Mouse (Mus musculus) spleen, postnatal 4 days (tissue): ENCODE data around the gene Sppl2a.
"Not testable (repeated sequence)": the region's sequence is repeated elsewhere in the genome, so short reads cannot be mapped to it uniquely, and the experiment has no call there.

Experiments used
- DNase-seq, 2 experiments: peaks; one replicate each; pipeline ENCODE4 v3.0.0; 2022; ENCODE audit warnings: low spot score in 2 of 2

Gene Sppl2a

DNA sequence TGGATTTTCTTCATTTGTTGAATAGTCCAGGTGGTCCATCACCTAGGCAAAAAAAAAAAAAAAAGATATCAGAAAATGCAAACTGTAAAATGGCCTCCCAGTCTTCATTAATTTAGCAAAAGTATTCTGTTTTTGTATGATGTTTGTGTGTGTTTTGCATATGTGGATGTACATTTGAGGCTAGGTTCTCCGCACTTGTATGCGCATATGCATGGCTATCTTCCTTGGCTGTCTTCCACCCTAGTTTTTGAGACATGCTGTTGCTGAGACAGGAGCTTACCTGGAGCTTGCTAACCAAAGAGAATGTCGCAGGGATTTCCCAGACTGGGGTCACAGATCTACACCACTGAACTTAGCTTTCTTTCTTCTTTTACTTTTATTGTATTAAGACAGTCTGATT lies 38.8 kb downstream of the Sppl2a start:
- DNase-seq = no peak

DNA sequence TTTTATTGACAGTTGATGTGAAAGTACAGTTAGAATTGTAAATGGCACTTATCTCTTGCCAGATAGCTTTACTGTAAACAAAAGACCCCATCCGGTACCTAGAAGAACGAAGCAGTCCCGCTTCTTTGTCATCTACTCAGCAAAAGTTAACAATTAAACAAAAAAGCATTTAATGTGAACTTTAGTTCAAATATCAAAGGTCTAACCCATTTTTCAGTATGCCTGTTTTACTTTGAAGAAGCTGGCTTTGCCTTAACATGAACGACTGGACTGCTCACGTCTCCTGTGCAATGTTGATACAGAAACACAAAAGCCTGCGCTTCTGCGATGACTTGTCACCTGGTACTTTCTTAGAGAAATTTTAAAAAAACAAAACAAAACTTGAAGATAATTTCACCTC lies 40.7 kb downstream of the Sppl2a start:
- no peak for DNase-seq

DNA sequence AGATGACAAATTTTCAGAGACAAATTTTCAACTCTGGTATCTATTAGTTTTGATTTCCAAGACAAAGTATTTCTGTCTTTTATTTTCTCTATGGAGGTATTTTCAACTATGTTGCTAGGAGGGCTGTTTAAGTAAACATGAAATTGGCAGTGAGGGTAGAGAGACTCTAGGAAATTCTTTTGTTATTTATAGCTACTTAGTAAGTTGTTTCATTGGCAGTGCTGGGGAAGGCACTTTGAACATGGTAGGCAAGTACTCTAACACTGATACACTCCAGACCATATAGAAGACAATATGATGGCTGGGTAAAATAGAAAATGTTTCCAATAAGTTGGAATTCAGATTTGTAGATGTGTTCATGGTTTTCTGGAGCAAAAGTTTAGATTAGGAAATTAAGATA lies 41.3 kb downstream of the Sppl2a start:
- DNase-seq = no peak

DNA sequence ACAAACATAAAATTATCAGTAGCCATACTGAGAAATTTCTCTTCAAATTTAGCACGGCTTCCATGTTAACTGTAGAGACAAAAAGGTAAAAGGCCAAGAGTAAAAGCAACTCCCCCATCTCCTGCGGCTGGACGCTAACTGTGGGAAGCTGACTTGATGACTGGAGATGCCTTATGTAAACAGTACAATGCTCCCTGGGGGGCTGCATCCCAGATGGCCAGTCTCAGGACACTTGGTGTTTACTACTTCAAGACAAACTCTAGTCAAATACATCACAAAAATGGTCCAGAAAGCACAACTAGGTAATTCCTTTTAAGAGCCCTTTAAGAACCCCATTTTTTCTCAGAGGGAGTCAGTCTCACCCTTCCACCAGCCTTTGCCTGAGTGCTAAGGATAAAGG lies 45.9 kb downstream of the Sppl2a start:
- no peak for DNase-seq

DNA sequence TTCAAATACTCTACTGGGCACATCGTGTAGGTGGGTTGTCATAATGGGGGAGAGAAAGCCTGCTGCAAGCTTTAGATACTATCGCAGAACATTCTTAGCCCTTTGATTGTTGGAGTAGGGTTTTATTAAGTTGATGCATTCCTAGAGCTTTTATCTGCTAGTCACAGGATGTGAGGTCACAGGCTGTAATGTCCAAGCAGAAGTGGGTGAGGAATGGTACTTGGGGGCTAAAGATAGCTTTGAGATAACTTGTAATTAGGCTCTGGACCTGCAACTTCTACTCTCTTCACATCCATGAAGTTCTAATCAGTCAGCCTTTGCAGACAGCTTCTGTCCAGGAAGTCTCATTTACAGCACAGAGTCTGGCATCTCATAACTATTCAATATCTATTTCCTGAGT lies 47.2 kb downstream of the Sppl2a start:
- DNase-seq = no peak

DNA sequence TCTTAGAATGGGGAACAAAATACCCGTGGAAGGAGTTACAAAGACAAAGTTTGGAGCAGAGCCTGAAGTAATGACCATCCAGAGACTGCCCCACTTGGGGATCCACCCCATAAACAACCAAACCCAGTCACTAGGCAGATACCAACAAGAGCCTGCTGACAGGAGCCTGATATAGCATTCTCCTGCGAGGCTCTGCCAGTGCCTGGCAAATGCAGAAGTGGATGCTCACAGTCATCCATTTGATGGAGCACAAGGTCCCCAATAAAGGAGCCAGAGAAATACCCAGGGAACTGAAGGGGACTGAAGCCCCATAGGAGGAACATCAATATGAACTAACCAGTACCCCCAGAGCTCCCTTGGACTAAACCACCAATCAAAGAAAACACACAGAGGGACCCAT lies 50.3 kb downstream of the Sppl2a start:
- not testable (repeated sequence) for DNase-seq

DNA sequence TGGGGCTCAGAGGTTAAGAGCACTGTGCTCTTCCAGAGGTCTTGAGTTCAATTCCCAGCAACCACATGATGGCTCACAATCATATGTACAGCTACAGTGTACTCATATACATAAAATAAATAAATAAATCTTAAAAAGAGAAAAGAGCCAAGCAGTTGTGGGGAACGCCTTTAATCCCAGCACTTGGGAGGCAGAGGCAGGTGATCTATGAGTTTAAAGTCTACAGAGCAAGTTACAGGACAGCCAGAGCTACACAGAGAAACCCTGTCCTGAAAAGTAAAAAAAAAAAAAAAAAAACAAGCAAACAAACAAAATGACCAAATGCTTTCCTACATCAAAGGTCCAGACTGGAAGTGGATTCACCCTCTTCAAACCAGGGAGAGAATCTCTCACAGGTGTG lies 55.0 kb downstream of the Sppl2a start:
- DNase-seq = no peak

DNA sequence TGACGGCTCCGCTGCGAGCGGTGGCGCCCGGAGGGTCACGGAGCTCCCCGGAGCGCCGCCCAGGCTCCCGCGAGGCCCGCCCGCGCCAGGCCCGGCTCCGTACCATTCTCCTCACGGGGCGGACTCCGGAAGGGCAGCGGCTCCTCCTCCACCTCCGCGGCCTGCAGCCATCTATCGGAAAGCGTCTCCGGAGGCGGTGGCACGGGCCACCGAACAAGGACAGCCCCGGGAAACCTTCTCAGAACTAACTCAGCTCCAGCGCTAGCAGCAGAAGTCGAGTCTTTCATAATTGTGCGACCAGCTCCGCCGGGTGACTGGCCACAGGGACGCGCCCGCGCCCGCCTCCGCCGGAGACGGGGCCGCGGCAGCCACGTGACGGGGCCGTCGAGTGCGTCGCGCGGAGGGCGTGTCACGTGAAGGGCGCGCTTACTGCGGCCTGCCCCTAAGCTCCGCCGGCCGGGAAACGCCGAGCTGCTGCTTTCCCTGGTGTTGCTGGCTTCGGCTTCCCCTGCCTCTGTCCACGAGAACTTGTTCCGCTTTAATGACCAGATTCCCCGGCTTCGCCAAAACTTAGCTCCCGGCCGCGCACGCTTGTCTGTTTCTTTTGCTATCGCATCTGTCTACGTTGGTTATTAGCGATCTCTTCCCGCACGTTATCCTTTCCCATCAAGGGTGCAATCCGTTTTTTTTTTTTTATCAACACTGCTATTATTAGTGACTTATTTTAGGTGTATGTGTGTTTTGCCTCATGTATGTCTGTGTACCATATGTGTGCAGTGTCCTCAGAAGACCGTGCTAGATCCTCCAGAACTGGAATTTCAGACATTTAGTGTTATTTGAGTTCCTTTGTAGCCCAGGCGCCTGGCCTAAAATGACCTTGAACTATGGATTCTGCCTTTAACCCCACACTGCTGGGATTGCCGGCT lies 56.9 kb downstream of the Sppl2a start, which contains the start of gene Trpm7:
Gene Trpm7, minus strand, starts transcription at position 360 of the 926 bp plus-strand sequence.
- DNase-seq = peak; percentile 89 to 94

DNA sequence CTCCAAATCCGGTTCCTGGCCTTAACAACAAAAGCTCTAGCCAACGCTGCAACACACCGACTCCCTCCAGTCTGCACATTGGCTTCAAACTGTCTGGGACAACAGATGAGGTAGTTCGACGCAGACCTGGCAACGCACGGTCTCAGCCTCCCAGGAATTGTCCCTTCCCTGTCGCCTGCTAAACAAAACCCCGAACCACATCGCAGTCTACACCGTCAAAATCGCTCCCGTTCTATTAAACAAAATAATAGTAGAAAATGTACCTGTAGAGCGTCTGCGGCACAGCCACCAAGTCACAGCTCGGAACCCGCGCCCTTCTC lies 57.6 kb downstream of the Sppl2a start:
- DNase-seq = no peak

DNA sequence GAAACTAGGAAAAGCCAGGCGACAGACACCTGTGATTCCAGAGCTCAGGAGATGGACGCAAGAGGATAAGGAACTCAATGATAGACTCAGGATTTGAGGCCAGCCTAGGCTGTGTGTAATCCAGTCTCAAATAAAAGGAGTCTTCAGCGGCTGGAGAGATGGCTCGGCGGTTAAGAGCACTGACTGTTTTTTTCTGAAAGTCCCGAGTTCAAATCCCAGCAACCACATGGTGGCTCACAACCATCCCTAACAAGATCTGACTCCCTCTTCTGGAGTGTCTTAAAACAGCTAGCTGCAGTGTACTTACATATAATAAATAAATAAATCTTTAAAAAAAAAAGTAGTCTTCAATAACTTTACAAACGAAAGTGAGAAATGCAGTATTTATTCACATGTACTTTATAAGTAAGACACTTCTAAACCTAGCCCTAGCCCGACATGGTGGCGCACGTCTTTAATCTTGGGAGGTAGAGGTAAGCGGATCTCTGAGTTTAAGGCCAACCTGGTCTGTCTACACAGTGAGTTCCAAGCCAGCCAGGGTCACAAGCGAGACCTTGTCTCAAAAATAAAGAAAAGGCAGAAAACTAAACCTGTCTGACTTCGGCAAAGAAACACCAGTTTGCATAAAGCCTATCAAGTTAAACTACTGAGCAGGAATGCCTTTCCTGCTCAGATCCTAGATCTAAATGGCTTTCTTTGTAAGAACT lies 58.1 kb downstream of the Sppl2a start:
- peak in 1 of 2 experiments; percentile 16 for DNase-seq

DNA sequence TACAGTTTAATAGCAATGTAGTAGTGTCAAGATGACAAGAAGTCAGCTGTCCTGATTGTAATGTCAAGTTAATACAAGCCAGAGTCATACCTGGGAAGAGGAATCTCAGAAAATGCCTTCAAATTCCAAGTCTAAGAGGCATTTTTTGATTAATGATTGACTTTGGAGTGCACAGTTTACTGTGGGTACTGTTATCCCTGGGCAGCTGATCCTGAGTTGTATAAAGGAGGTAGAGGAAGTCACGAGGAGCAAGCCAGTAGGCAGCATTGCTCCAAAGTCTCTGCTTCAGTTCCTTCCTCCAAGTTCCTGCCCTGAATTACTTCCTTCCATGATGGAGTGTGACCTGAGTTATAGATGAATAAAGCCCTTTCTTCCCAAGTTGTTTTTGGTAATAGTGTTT lies 66.7 kb downstream of the Sppl2a start:
- DNase-seq = no peak

DNA sequence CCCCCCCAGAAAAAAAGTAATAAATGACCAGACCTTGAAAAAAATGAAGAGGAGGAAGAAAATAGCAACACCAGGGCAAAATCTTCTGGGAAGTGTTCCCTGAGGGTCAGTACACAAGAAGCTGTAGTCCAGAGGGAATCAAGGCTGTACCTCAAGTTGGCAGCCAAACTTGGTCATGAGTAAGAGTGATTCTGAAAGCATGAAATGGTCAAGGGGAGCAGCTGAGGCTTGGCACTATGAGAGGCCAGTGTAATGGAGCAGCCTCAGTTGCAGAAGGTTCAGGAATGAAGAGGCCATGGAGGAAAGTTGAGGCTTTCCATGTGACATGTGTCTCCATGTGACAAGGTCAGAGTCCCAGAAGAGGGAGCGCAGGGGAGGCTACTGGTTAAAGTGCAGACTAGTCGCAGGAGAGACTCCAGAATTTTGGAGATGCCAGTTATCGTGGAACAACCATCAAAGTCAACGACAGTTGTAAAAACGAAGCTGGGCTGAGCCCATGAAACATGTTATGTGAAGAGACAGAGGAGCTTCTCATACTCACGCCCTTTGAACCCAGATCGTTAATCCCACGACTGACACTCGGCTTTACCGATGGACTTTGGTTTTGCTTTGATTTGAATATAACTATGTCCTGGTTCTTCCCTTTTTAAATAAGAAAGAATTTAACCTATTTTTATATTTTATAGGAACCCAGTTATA lies 67.4 kb downstream of the Sppl2a start:
- DNase-seq = no peak

DNA sequence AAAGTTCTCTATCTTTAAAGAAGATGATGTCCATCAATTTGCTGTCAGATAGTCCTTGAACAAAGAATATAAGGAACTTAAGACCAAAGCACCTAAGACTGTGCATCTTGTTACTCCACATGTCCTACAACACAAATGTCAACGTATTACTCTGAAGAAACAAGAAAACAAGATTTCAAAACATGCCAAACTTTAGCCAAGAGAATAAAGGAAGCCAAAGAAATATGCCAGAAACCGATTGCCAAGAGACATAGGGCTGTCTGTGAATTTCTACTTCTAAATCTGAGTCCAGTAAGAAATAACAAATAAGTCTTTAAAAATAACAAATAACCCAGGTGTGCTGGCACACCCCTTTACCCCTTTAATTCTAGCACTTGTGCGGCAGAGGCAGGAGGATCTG lies 68.0 kb downstream of the Sppl2a start:
- no peak for DNase-seq

DNA sequence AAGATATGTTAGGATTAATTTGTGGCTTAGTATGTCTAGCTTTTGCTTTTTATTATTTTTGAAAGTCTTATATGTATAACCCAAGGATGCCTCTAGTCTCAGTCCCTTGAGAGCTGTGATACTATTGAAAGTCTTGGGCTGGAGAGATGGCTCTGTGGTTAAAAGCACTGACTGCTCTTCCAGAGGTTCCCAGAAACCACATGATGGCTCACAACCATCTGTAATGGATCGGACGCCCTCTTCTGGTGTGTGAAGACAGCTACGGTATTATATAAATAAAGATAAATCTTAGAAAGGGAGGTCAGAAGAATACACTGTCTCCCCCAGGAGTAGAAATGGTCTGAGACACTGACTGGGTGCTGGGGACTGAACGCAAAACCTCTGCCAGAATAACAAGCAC lies 88.3 kb downstream of the Sppl2a start:
- DNase-seq = no peak
